Mouse (Mus musculus) WW6 (cell line): ENCODE measurements around the gene Hnrnpa0.

ENCODE experiments used
- DNase-seq: peaks from one replicate; pipeline ENCODE4 v3.0.0-alpha.2; 2013; ENCODE audit warnings: low read depth, low spot score

The Hnrnpa0 gene

DNA sequence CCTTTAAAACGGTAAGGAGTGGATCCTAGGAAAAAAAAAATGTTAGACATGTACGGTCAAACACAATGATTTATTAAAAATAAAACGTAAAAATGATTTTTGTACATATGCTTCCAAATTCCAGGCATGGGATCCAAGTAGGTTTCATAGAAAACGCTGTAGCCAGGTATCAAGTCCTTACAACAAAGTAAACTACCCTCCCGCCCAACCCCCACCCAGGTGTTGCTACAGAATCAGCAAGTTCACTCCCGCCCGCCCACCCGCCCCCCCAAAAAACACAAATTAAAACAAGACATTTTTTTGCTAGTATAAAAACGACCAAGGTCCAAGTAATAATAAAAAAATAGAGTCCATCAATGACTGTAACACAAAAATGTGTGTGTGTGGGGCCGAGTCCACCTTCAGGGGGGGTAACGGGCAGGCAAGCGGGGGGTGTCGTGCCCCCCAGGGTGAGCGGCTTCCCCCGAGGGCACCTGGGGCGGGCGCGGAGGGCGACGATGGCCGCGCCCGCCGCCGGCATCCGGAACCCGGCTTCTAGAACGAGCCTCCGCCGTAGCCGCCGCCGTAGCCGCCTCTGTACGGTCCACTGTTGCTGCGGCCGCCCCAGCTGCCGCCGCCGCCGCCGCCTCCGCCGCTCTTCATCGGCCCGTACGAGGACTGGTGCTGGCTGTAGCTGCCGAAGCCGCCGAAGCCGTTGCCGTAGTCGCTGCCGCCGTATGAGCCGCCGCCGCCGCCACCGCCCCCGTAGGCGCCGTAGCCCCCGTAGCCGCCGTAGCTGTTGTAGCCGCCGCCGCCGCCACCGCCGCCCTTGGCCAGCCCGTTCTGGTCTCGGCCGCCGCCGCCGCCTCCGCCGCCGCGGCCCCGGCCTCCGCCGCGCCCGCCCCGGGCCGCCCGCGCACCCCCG lies 1.2 kb downstream of the Hnrnpa0 start:
- DNase-seq = no peak

DNA sequence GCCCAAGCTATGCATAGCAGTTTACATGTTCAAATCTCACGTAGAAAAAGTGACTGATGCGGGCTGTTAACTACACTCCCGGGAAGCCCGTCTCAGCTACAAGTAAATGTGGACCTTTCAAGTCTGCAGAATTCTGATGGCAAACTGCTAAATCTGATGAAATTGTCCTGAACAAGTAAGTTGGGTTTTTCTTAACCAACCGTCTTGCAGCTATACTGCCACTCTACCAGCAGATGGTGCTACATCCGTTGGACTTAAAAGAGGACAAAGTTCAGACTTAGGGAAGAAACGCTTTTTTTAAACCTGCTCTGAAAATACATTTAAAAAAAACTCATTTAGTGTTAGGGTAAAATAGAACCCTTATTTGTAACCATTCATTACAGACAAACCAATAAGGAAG lies 2.2 kb downstream of the Hnrnpa0 start:
- DNase-seq = no peak

DNA sequence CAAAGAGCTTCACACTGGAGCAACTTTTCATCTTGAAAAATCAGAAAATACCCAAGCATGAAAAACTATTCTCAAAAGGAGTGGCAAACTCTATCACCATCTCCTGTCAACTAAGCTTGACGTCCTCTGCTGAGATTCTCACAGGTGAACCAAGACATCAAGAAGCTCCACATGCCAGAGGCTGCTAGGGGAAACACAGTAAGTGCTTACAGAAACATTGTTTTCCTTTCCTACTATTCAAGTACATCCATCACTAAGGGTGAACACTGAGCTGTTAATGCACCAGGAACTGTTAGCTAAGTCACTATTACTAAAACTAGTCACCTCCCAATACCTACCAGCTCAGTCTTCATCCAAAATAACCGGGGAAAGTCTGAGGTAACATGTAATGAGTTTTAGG lies 3.4 kb downstream of the Hnrnpa0 start:
- no peak for DNase-seq

DNA sequence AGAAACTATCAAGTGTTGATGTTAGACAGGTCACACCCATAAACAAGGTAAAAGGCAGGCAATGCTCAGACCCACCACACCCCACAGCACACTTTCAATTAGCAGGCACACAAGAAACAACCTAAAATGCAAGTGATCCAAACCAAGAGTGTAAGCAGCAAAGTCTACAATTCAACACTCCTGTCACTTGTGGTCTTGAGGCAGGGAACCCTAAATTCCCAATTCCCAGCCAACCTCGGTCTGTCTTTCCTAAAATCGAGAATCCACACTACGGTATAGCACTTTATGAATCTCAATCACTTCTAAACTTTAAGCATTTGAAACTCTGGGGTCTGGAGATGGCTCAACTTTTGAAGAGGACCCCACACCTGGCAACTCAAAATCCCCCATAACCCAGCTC lies 4.1 kb downstream of the Hnrnpa0 start:
- no peak for DNase-seq

DNA sequence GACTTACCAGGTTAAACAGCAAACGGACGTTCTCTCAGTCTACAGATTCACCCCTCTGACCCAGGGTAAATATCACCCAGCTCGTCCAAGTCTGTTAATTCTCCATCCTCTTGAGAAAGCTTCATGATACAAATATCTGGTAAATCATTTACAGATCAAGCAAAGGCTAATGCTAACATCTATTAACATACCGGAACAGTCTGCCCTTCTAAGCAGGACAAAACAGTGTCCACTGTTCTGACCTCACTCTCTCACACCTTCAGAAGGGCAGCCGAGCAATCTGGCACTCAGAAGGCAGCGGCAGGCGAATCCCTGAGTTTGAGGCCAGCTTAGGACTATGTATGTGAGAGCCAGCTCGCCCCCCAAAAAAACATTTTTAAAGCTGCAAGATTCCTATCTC lies 5.0 kb downstream of the Hnrnpa0 start:
- no peak for DNase-seq

DNA sequence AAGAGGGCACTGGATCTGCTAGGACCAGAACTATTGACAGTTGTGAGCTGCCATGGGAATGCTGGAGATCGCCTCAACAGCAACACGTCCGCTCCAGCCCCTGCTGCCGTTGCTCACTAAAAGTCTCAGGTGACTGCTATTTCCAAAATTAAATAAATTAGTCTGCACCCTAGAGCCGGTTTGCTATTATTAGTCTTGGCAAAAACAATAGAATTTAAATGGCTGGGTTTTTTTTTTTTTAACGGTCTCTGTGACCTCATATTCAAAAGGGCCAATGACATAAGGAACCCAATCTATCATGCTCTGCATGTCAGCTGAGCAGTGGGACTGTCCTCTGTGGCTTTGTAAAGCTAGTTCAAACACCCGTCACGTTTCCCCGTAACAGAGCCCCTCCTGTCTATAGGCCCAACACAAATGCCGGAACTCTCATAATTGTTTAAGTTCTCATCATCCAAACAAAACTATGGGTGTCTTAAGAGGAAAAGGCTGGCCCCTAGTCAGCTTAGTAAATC lies 5.5 kb downstream of the Hnrnpa0 start:
- DNase-seq = no peak

DNA sequence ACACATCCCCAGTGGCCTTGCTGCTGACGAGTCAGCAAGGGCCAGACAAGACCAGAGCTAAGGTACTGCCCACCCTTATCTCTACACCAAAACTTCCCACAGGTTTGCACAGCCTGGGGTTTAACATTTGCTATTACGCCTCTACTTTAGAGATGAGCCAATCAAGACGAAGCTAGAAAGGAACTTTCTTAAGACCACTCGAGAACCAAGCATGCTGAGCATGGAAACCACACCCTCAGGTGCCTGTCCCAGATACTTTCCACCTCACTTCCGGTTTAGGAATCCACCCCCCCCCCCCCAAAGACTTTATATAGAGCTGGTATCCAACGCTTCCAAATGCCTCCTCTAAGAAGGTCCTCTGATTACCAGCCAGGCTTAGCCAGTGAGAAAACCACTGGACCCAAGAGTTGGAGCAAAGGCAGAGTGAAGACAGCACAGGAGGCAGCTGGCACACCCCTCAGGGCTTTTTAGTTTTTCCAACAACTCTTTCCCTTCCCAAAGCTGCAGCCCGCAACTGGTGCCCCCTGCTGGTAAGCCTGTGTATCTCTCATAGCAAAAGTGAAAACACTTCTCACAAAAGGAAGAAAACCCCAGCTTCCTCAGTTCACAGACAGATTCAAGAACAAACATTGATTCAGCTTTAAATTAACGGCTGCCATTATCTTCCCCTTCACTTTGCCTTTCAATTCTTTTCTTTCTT lies 10.9 kb downstream of the Hnrnpa0 start:
- DNase-seq = no peak

DNA sequence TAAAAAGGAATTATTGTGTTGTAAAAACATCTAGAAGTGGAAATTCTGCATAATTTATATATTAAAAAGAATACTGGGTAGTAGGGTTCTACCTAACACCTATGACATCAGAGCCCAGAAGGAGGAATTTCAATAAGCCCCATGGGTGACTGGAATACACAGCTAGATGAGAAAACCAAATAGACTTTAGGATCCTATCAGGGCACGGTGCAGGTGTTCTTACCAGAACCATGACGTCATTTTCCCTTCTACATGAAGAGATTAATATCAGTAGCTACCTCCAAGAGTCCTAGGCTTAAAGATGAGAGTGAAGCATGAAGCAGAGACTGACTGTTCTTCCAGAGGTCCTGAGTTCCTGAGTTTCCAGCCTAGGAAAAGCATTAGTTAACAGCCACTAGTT lies 11.6 kb downstream of the Hnrnpa0 start:
- DNase-seq = no peak

DNA sequence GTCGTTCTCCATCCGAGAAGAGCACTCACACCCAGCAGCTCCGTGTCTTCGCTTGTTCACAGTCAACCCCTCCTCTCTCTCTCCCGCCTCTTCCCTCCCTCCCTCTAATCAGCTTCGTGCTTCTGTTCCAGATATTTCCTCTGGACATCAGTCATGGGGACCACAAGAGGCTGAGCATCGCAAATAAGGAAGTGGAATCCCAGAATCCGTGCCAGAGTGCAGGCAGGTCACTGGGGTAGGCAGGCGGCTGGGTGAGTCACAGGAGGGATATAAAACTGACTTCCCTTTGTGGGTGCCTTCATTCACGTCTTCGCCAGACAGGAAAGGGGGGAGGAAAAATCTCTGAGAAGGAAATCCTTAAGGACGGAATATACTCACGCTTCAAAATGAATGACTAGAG lies 13.1 kb downstream of the Hnrnpa0 start:
- no peak for DNase-seq

DNA sequence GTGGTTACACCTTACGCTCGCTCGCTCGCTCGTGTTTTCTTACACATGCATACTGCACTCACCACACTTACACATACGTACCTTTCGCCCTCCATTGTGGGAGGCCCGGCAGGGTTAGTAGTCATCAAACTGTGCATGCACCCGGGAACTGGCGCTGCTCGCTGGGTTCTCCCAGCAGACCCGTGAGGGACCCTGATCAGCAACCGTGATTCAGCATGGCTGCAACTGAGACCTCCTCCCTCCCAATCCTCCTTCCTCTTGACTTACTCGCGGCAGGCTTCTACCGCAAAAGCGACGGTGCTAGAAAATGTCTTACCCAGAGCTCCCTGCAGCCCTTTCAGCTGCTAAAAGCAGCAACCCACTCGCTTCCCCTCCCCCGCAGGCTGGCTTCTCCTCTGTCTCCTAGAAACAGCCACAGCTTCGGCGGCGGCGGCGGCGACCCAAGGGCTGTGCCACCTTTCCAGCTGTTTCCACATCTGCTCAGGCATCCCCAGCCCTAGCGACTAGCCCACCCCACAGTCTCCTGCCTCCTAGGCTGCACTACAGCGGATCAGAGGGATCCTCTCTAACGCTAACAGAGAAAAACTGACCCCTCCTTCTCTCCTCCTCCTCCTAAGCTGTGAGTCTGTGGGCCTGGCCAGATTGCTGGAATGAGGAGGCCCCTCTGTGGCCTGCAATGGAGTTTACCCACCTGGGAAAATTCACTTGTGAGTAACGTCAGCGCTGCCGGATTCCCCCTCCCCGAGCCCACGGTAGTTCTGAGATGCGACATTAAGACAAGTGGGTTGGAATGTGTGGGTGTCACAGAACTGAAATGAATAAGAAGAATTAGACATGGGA lies 15.1 kb downstream of the Hnrnpa0 start, which contains the start of gene Klhl3:
Klhl3 (minus strand) TSS at position 532 of the 840 bp plus-strand sequence.
- no peak for DNase-seq

DNA sequence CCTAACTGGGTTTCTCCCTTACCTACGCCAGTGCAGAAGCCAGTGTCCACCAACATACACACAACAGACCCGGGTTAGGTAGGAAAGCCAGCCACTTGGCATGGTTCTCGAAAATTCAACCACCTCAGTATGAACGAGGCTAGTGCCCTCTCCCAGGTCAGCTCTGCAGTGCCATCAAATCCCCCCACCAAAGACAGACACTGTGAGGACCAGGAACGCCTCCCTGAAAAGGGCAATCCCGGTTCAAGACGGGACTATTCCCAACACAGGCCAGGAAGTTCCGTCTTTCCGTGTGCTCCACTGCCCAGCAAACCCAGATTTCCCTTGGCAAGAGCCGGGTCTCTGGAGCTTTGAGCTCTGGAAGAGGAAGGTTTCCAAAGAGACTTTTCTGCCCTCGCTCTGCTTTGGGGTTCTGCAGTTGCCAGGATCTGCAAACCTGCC lies 15.7 kb downstream of the Hnrnpa0 start:
- DNase-seq = no peak

DNA sequence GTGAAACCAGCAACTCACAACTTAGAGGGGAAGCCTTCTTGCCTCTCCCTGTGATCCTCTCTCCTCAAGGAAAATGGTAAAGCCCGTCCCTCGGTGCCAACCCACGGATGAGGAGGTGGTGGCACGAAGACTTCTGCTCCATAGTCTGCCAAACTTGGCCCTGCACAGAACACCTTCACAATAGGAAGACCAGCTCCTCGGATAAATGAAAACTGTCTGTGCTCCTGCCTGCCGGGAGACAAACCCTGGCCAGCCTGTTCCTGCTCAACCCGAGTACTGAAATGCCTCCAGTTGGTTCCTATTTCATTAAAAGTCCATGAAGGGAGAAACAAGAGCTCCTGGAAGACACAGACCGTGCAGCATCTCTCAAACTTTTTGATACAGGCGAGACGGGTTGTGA lies 16.2 kb downstream of the Hnrnpa0 start:
- DNase-seq = no peak

DNA sequence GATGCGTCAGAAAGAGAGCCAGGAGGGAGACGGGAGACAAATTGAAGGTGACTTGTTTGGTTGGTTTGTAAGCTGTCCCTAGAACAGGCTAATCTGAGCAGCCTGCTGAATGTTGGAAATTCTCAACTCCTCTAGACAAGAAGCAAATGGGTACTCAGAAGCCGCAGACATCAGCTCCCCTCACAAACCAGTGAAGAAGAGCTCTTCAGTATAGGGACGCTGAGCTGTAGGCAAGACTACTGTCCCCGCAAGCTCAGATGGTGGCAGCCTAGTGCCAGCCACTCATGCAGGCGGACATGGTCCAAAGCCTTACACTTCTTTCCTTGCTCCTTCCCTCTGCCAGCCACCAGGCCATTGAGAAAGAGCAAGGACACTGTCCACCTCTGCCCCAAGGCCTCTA lies 17.1 kb downstream of the Hnrnpa0 start:
- DNase-seq = no peak

DNA sequence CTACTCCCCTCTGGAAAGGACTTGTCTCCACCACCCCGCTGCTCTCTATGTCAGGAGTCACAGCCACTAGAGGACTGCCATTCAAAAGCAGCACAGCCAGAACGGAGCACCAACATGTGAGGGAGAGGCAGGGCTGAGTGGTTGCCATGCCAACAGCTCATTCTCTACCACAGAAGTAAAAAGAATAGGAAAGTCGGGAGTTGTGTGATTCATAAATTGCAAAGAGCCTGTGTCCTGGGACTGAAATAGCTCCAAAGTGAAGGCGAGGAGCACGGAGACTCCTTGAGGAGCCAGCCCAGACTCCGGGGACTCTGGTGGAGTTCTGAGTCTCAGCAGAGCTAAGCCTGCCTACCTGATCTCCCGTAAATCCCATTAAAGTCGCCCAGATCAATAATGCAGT lies 37.7 kb downstream of the Hnrnpa0 start:
- no peak for DNase-seq

DNA sequence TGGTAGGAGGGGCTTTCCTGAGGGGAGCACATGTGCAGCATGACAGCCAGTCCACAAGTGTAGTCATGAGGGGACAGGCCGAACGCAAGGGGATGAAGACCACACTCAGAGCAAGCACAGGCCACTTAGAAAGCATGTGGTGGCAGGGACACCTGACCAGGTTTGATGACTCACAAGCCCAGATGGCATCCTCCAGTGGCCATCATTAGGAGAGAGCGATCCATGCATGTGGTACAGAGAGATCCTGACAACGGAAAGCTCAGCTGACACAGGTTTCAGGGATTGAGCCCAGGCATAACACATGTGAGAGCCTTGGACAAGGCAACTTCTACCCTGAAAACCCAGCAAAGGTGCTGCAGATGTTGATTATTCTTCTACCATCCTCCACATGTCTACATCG lies 44.0 kb downstream of the Hnrnpa0 start:
- DNase-seq = no peak

DNA sequence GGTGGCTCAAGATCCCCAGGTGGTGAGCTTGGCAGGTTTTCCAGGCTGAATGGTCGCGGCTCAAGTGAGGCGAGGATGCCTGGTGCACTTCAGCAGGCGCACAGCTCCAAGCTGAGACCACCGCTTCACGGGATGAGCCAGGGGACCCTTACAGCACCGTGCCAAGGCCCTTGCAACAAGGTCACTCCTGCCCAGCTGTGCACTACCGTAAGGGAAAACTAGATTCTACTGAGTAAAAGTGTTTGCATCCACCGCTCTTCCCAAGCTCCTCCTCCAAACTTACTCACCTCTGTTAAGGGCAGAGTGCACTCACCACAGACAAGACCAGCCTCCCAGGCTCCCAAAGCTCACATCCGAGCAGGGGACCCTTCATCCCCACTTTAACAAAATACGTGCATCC lies 44.8 kb downstream of the Hnrnpa0 start:
- DNase-seq = no peak

DNA sequence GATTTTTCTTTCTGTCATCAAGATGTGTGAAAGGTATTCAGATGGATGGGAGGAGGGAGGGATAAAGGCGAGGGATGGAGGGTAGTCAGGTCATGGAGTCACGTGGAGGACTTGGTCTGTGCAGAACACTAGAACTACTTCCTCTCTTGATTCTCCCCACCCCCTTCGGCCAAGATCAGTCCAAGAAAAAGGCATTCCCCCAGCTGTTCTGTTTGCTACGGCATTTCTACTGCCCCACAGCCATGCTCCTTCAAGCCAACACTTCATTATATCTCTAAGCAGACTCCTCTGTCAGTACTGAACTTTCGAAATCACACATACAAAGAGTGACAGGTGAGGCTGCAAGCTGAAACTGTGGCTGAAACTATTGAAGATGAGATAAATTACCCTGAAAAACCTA lies 45.3 kb downstream of the Hnrnpa0 start:
- no peak for DNase-seq

DNA sequence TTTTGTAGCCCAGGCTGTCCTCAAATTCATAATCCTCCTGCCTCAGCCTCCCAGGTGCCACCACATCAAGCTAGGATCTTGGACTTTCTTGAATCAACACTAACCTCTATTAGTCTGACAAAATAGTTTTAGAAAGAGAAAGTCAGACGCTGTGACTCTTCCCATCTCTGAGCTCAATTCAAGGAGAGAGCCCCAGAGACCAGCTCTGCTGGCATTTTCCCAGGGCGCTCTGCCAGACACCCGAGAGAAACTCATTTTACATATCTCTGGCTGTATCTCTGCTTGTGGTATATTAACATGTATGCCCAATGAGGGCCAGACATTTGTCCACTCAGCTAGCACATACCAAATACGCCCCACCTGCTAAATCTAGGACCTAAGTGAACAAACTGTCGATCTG lies 50.0 kb downstream of the Hnrnpa0 start:
- DNase-seq = no peak
